Mouse (Mus musculus) left cerebral cortex, postnatal 36 days (tissue): ENCODE results near the gene Habp4. TPM values are rescaled to one million over a fixed set of nuclear protein-coding genes. Genes with fewer than 3 reads are reported as not detected.
A peak's percentile ranks its signal among the peaks of the same experiment; 100 is the strongest.

Experiments used
- DNase-seq, 2 experiments: peaks; one replicate each; pipeline ENCODE4 v3.0.0; 2021 to 2022; ENCODE audit warnings: low spot score in 2 of 2, mixed read lengths in 1 of 2
- intact Hi-C: fragments of 180-260 bp; cut with DNase I; formaldehyde crosslinking; loops from one replicate; pipeline ENCODE4 v1.15.1; 2025
- total RNA-seq, 2 experiments: library from RNA; stranded (reverse); gene quantifications; 2 replicates each; pipeline ENCODE4 v1.2.3; 2021

Gene Habp4
- total RNA-seq, 2 experiments from 2014 or later = 181 to 205 TPM

DNA sequence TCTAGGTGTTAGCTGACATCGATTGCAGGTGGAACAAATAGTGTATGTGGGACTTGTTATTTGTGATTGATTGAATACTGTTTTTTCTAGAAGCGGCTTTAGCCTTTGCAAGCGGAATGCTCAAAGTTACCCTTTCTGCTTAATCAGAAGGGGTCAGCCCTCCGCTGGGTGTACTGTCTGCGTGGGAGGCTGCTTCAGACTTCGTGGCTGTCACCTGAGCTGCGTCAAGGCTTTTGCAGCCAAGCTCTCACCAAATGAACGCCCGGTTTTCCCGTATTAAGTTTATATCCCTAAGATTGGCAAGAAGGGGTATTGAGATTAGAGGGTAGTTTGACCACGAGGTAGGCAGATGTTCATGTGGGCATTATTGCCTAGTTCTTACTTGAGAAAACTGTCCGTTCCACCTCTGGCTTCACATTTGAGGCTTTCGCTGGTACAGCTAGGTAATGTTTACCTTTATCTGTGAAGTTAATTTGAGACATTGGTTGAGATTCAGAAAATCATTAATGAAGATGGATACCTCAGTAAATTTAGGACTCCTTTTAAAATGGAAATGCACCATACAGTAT lies 1.6 kb downstream of the Habp4 start:
- no peak for DNase-seq
- intact Hi-C loops = no loop called here

DNA sequence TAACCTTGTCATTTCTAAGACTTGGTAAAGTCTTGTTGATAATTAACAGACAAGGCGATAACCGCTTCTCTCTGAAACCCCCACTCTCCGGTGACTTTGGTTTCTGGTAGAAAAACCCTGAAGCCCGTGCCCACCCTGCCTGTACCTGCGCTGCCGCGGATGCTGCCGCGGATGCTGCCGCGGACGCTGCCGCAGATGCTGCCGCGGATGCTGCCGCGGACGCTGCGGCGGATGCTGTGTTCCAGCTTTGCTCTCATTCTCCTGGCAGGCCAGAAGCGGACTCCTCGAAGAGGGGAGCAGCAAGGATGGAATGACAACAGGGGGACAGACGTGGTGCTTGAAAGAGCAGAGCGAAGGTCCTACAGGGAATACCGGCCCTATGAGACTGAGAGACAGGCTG lies 8.1 kb downstream of the Habp4 start:
- DNase-seq = no peak
- intact Hi-C loops = no loop called here

DNA sequence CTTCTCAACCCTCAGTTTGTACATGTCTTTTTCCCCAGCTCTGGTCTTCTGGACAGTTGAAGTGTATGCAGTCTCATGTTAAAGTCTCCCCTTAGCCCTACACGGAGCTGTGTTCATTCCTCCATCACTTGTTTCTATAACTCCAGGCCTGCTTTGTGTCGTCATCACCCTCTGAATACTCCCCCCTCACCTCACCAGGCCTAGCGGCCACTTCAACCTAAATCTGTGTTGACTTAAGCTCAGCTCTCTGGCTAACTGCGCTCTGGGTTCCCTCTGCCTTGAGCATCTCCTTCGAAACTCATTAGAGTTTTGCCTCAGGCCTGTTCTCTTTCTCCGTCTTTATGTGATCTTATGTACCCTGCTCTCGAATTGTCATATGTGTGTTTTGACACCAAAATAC lies 16.4 kb downstream of the Habp4 start:
- no peak for DNase-seq
- intact Hi-C loops = no loop called here

DNA sequence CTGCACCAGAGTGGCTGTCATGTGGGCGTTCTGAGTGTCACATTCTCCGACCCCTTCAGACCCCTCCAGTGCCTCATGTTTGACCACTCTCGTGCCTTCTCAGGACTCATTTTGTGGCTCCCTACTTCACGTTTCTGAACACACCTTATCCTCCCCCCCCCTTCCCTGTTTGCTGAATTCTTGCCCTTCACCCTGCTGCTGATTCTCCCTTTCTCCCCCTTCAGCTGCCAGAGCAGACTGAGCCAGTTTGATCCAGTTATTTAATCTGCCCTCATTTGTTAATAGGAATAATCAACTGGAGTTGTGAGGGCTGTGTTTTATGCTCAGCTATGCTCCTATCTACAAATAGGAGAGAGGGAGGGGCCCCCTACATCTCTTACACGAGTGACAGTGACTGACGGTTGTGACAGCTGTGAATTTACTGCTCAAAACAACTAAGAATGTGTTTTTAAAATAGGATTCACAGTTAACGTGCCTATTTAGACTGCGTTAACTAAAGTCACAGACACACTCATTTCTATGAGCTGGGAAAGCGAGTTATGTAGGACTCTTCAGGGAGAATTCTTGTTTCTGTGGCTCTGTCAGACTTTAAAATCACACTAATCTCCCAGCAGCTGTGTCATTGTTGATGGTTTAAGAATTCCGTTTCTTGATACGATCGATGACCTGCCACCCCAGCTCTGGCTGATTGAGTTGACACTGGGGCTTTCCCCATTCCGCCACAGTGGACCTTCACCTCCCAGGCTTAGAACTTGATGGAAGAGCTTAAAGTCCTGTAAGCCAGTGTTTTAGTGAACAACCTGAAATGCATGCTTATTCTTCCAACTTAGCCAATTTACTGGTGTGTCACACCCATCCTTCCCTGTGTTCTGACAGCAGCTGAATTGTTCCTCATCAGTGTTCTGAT lies 17.4 kb downstream of the Habp4 start:
- no peak for DNase-seq
- intact Hi-C loops = no loop called here

DNA sequence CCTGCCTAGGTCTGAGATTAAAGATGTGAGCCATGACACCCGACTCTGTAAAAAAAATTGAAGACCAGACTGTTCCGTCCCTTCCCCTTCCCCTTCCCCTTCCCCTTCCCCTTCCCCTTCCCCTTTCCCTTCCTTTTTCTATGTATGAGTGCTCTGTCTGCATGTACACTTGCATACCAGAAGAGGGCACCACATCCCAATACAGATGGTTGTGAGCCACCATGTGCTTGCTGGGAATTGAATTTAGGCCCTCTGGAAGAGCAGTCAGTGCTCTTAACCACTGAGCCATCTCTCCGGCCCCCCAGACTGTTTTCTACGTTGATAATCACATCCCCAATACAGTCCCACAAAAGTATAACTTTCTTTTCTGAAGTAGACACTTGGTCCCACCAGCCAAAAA lies 18.7 kb downstream of the Habp4 start:
- intact Hi-C loops = loop anchor here (5.0 kb wide), 1 partner anchor 127 kb away; no protein-coding TSS in a partner anchor
- no peak for DNase-seq

DNA sequence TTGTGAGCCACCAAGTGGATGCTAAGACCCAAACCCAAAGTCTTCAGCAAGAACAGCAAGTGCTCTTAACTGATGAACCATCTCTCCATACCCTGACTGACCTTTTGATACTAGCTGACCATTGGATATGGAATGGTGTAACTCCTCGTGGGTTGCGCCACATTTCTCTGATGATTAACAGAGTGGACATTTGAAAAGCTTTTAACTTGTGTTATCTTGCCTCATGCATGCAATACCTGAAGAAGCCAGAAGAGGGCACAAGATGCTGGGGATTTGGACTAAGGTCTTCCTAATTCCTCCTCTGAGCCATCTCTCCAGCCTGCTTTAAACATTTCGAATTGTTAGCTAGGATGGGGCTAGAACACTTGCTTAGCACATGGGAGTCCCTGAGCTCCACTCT lies 19.3 kb downstream of the Habp4 start:
- DNase-seq = peak in 1 of 2 experiments; percentile 47
- intact Hi-C loops = loop anchor here (5.0 kb wide), 1 partner anchor 126 kb away; no protein-coding TSS in a partner anchor

DNA sequence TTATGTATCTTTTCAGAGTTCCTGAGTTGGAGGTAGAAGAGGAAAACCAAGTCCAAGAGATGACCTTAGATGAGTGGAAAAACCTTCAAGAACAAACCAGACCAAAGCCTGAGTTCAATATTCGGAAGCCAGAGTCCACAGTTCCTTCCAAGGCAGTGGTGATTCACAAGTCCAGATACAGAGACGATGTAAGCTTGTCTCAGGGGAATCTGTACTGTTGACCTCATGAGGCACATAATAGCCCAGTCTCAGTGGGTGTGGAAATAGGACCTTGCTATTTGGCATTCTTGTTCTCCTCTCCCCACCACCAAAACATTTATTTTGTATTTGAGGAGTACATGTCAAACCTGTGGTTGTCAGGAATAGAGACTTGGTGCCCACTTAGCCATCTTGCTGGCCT lies 20.5 kb downstream of the Habp4 start:
- intact Hi-C loops = loop anchor here (5.0 kb wide), 1 partner anchor 125 kb away; no protein-coding TSS in a partner anchor

DNA sequence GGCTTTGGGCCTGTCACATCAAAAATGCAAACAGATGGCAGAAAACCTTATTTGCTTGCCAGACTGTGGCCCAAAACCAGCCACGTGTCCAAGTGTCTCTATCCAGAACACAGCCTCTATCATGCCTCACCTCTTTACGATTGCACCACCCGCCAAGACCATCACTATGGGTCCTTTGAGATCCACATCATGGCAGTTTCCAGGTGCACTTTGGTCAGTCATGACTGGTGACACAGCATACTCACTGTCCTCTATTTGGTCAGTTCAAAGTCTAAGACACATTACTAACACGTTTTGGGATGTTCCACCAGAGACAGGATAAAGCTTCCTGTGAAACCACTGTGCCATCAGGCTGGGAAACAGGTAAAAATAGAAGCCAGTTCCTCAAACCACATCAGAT lies 22.0 kb downstream of the Habp4 start:
- intact Hi-C loops = loop anchor here (5.0 kb wide), 1 partner anchor 124 kb away; no protein-coding TSS in a partner anchor
- DNase-seq = no peak

More for the DNA sequence above, 20.5 kb downstream of the Habp4 start:
- DNase-seq = no peak

DNA sequence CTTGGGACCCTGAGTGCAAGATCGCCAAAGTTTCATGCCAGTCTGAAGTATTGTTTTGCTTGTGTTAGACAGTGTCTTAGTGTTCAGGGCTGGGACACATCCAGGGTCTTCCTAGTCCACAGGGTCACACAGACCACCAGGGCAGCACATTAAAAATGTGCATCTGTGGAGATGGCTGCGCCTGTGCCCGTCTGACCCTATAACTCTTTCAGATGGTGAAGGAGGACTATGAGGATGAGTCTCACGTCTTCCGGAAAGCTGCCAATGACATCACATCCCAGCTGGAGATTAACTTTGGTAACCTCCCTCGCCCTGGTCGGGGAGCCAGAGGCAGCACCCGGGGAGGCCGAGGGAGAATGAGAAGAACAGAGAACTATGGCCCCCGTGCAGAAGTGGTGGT lies 22.7 kb downstream of the Habp4 start:
- DNase-seq = no peak
- intact Hi-C loops = loop anchor here (5.0 kb wide), 1 partner anchor 123 kb away; no protein-coding TSS in a partner anchor

DNA sequence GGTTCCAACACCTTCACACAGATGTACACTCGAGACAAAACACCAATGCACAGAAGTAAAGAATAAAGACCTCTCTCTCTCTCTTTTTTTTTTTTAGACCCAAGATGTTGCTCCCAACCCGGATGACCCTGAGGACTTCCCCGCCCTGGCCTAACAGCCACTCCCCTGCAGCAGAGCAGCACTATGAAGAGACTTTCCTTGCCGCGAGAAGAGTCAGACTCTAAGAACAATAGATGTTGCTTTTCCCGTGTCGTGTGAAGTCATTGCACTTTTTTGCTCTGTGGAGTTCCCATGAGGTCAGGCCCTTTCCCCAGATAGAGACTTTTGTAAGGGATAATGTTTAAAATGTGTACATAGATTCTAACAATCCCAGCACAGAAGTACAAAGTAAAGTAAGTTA lies 23.6 kb downstream of the Habp4 start:
- intact Hi-C loops = no loop called here
- no peak for DNase-seq

DNA sequence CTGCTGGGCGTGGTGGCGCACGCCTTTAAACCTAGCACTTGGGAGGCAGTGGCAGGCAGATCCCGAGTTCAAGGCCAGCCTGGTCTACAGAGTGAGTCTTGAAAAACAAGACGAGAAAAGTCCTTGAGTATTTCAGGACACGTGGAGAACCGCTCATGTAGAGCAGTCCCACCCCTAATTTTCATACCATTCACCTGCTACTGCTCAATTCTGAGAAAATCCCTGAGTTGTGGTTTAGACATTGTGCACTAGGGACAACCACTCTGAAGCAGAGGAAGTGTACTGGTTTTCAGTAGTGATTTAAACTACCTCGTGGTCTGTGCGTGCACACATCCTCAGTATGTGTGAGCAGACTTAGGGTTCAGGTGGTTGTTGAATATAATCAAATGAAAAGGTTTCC lies 24.0 kb downstream of the Habp4 start:
- intact Hi-C loops = no loop called here
- no peak for DNase-seq

DNA sequence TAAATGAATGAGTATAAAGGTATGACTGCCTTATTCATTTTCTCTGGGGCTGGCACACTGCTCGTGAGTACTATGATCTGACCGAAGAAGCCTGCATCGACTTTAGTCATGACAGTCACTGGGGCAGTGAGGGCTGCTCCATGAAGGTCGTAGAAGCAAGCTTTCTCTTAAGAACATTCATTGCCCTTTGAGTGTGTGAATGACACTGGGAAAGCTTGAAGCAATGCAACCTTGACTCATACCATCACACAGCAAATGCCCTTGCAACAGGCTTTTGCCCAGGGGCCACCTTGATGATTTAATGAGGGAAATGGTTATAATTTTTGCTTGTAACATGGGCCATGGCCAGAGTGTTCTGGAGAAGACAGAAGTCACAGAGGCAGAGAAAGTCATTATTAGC lies 24.9 kb downstream of the Habp4 start:
- intact Hi-C loops = no loop called here
- DNase-seq = no peak

DNA sequence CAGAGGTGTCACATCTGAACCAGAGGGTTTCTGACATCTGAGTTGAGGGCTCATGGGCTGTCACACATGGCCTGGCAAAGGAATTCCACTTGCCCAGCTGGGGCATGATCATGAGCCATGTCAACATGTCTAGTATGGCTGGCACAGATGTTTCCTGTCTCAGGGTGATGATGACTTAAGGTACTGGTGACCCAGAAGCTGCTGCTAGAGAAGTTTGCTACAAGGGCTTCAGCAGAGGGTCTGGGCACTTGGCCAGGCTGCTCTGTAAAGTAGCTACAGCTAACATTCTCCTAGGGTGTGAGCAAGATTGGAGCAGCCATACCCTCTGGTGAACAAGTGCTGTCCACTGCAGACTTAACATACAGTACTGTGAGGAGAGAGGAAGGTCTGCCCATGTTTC lies 25.4 kb downstream of the Habp4 start:
- intact Hi-C loops = no loop called here
- DNase-seq = no peak

DNA sequence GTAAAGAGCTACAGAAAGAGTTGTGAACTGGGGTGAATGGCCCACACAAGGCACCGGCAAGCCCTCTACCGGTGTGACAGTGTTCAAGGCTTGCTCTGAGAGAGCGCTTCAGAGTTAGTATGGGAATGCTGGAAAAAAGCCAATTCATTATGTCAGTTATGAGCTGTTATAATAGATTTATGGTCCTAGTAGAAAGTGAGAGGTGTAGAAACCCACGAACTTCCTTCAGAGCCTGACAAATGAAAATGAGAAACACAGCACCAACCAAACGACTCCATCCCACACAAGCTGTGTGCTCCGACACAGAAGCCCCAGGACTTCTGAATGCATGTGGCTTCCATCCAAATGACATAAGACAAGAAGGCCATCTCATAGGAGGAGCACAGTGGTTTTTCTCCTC lies 36.3 kb downstream of the Habp4 start:
- intact Hi-C loops = no loop called here
- DNase-seq = no peak

DNA sequence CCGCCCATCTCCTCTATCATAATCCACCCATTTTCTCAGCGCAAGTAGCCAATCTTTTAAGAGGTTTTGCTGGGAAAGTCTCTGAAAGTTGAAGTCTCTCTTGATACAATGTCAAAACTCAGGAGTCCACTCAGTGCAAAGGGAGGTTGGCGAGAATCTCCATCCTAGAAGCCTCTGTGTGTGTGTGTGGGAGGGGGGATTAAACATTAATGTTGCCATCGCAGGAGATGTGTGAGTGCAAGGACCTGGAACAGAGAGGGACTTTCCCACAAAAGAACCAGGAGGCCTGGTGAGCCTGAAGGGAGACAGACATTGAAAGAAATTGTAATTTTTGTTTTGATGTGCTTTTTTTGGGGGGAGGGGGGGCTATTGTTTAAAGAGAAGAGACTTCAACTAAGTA lies 36.7 kb downstream of the Habp4 start:
- intact Hi-C loops = no loop called here
- DNase-seq = no peak

DNA sequence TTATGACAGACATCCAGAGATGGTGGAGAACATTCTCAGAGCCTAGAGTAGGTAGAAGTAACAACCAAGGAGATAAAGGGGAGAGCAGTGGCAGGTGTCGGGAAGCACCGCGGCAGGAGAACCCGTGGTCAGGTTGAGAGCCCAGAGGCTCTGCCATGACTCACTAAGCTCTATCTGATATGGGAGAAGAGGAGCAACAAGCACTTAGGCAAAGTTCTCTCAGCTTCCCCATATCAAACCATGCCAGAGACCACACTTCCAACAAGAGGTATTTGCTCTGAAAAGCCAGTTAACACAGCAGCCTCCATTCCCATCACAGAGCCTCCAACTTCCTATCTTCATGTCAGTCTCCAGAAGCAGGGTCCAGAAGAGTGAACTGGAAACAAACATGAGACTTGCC lies 39.3 kb downstream of the Habp4 start:
- intact Hi-C loops = no loop called here
- DNase-seq = no peak

DNA sequence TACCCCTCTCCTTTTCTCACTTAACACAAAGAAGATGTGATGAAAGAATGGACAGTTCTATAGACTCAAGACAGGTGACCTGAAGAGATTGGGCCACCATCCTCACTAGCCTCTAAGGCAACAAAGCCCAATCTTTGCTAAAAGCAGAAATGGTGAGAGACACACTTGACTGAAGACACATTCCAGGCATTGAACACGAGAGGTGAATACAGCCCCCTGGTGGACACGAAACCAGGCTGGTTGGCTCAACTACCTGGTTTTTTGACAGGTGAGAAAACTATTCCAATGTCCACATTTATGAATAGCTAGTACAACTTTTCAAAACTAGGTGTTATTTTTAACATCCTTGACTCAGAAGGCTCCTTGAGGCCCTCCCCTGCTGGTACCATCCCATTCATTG lies 43.1 kb downstream of the Habp4 start:
- no peak for DNase-seq
- intact Hi-C loops = no loop called here

DNA sequence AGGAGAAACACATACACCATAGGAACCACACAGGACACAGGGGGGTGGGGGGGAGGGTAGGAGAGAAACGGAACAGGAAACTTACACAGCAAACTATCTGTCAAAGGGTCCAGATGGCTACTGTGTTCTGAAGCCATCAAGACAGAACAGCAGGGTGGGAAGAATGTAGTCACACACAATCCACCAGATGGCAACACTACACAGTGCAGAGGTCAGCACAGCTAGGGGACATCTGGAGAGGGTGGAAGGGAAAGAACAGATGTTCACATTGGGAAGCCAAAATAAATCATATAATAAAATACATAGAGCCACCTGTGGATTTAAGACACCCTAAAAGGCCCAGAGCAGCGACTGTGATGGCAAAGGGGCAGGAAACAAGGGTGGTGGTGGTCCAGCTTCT lies 43.6 kb downstream of the Habp4 start:
- DNase-seq = no peak
- intact Hi-C loops = no loop called here

DNA sequence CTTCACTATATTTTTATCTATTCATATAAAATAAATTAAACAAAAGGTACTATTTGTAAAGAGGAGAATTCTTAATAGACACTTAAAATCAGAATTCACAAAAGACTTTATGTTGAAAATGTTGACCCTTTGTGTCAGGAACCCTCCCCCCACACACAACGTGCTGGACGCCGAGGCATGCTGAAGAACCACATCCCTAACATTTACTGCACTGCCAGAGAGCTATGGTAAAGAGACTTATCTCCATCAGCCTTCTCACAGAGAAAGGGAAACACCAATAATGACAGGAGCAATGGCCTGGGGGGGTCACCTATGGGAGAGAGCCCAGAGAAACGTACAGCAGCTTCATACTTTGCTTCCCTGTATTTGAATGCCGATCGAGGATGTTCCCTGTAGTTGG lies 46.5 kb downstream of the Habp4 start:
- no peak for DNase-seq
- intact Hi-C loops = no loop called here

DNA sequence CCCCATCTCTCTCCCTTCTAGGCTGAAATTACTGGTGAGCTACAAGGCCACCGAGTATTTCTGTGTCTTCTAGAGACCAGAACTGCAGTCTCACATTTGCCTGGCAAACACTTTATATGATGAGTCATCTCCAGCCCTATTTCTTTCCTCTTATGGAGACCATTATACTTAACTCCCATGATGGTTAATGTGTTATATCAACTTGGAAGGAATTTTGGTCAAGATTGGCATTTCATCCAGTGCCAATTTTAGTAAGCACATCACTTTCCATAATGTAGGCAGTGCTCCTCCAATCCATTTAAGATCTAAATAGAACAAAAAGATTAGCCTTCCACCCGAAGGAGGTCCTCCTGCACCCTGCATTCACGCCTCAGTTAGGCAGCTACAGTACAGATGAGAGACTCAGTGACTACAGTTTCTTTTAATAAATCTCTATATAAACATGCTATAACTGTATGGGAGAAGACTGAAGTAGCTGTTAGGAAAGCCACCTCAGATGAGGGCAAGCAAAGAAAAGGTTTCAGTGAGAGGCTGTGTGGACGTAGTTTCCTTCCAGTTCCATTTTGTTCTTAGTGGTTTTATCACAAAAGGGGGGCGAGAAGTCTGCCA lies 50.5 kb downstream of the Habp4 start:
- no peak for DNase-seq
- intact Hi-C loops = no loop called here

DNA sequence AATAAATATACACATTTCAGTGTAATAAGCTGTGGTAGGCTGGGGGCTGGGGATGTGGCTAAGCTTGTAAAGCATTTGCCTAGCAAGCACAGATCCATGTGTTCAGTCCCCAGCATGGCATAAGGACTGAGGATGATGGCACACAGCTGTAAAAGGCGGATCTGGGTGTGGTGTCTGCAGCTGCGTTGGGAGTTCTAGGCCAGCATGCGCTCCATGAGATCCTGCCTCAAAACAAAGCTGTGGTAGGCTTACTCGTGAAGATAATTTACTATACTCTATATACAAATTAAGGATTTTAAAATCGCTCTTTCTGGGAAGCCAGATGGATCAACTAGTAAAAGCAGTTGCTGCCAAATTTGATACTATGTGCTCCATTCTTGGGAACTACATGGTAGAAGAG lies 53.3 kb downstream of the Habp4 start:
- intact Hi-C loops = no loop called here
- DNase-seq = no peak
